Mouse (Mus musculus) frontal cortex, postnatal 10 days (tissue): Measurements from ENCODE around the gene Eda2r.

Source experiments
- DNase-seq, 2 experiments: peaks; one replicate each; pipeline ENCODE4 v3.0.0; 2022; ENCODE audit warnings: low spot score in 2 of 2, mixed read lengths in 1 of 2

Eda2r gene

DNA sequence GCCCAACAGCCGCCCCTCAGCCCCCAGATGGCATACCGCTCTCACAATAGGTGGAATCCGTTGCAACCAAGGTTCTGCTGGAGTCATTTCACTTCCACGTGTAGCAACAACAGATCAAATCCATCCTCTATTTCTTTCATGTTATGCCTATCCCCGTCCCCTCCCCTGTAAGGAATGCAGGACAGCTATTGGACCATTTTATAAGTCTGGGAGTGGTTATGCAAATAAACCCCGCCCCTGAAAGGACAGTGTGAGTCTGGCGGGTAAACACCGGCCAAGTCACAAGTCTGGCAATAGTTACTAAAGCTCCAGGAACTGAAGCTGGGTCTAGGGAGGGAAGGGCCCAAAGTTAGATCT, at the start of gene Eda2r:
Eda2r (minus strand) TSS at position 152 of the 357 bp plus-strand sequence.
- DNase-seq = no peak

- DNase-seq = no peak
These were observed 20.9 kb upstream of the Eda2r start for GRCm38 (mm10) chrX:97397872-97398271.

GRCm38 (mm10) chrX:97378076-97378475, 1.1 kb upstream of the Eda2r start:
- DNase-seq = no peak

DNA sequence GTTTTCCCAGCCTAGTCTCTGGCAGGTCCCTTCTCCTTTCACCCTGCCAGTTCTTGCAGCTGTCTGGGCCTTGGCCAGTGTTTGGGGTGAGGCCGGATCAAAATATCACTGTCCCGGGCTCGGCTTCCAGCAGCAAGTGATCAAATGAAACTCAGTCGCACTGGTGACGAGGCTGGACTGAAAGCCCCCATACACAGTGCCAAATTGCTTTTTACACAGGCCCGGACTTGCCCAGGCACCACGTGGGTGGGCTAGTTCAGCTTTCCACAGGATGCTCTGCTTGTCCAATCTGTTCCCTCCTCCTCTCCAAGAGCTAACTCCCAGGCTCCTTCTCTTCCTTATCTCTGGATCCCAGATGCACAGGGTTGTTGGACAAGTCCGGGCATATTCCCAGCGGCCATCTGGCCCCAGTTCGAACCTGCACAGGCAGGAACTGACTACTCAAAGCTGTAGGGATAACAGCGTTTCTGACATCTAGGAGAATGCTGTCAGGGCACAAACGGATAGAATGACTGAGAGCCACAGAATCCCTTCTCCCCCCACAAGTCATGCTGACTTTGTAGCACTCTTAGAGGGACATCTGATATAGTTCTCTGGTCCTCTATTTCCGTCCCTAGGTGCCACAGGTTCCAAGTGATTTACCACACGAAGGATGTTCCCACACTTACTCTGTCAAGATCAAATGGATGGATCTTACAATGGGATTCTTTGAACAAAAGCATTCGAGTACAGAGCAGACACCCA, 523 bp downstream of the Eda2r start:
- peak in 1 of 2 experiments; percentile 6 for DNase-seq

DNA sequence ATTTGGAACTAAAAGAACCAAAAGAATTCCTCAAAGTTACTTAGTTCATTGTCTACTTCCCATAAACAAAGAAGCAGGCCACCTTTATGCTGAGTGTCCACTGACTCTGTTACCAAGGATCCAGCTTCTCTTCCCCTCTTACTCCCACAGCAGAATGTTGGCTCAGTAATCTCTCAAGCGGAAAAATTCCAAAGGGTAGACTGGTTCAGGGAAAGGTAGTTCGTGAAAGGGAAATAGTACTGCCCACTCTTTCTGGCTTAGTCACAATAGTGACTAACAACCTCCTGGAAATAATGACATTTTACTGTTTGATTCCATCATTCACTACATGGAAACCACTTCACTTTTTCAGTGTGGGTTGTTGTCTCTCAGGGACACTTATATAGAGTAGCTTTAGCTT, 4.2 kb downstream of the Eda2r start:
- DNase-seq = no peak

- no peak for DNase-seq
These were observed 7.8 kb downstream of the Eda2r start for GRCm38 (mm10) chrX:97369206-97369605.

DNA sequence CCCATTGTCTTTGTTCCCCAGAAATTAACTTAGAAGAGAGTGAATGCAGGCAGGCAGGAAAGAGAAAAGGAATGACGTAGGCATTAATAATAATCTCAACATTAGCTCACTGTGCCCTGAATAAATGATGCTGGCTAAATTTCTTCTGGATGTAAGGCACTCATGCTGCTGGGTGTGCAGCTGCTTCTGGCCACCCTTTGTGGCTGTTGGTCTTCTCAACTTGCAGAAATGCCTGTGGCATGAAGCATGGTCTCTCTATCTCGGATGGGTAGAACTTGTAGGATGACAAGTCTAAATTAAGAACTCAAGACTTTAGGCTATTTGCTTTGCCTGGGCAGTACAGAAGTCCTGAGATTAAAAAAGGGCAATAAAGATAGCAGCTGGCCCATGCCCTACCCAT, 8.3 kb downstream of the Eda2r start:
- DNase-seq = no peak

DNA sequence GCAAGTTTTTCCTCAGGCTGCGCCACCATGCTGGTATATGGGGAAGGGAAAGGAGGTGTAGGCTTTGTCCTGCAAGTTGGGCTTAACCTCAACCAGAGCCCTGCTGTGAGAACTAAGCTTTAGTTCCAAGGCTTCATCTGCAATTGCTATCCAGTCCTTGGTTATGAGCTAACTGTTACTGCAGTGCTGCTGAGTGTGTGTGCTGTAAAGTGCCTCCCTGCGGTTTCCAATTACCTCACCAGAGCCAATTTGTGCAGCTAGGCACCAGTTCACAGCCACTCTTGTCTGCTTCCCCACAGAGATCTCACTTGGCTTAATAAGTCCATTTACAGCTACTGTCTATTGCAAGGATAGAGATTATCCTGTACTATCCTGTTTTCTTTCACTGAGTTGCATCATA, 16.1 kb downstream of the Eda2r start:
- no peak for DNase-seq

DNA sequence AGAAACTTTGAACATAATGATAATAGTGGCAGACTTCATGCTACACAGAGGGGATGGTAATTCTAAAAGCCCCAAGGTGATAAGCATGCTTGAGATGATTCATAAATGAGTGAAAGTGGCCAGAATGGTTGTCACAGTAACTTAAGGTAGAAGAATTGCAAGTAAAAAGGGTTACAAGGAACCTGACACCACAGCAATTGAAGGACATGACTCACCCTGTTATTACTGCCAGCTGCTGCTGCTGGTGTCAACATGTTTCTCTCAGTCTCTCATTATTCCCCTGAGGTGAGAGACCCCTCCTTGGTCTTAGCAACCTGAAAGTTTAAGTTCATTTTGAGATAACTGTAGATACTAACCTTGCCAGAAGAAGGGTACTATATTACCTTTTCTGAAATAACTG, 49.1 kb downstream of the Eda2r start:
- no peak for DNase-seq
